Mouse (Mus musculus) intestine, embryonic 14.5 days (tissue): Measurements from ENCODE around the gene Grb10. TPM values are rescaled to one million over a fixed set of nuclear protein-coding genes. Genes with fewer than 3 reads are reported as not detected.

Experiments
- ATAC-seq: fragments of 200-750 bp; cut with Nextera tagmentation; replicated peaks from 2 replicates; pipeline ENCODE4 v1.8.0; 2017; ENCODE audit warnings: low read depth, moderate number of reproducible peaks, moderate TSS enrichment, moderate library complexity; ENCODE audit not compliant: low FRiP score, low TSS enrichment
- DNase-seq: peaks from one replicate; pipeline ENCODE4 v3.0.0-alpha.2; 2018; ENCODE audit warnings: low spot score
- H3K27ac ChIP-seq: fragments of 300-500 bp; sonication (generic); 2 replicates; pipeline ENCODE4 v1.5.1; 2014; ENCODE audit warnings: low read depth, mild to moderate bottlenecking, control low read depth
- H3K27me3 ChIP-seq: fragments of 300-500 bp; sonication (generic); replicated peaks from 2 replicates; pipeline ENCODE4 v1.6.1; 2014; ENCODE audit warnings: low read length, control low read depth; ENCODE audit not compliant: control insufficient read depth, insufficient read depth
- H3K36me3 ChIP-seq: fragments of 300-500 bp; sonication (generic); 2 replicates; pipeline ENCODE4 v1.6.1; 2014; ENCODE audit warnings: low read length, control low read depth; ENCODE audit not compliant: control insufficient read depth, insufficient read depth
- H3K4me1 ChIP-seq: fragments of 300-500 bp; sonication (generic); replicated peaks from 2 replicates; pipeline ENCODE4 v1.6.1; 2014; ENCODE audit warnings: low read length, control low read depth, mixed read lengths; ENCODE audit not compliant: control insufficient read depth, insufficient read depth
- H3K4me2 ChIP-seq: fragments of 300-500 bp; sonication (generic); 2 replicates; pipeline ENCODE4 v1.6.1; 2014; ENCODE audit warnings: low read length
- H3K4me3 ChIP-seq: fragments of 300-500 bp; sonication (generic); 2 replicates; pipeline ENCODE4 v1.5.1; 2014; ENCODE audit warnings: low read depth, low read length, control low read depth, mixed read lengths
- H3K9ac ChIP-seq: fragments of 300-500 bp; sonication (generic); 2 replicates; pipeline ENCODE4 v1.6.1; 2014; ENCODE audit warnings: mild to moderate bottlenecking, low read length
- H3K9me3 ChIP-seq: fragments of 300-500 bp; sonication (generic); 2 replicates; pipeline ENCODE4 v1.6.1; 2016; ENCODE audit warnings: low read length, control low read depth; ENCODE audit not compliant: control insufficient read depth
- WGBS: fragments of 180-500 bp; shearing (Covaris S2); extraction: QIAGEN DNeasy Blood & Tissue Kit; methylation state at CpG from one replicate; pipeline ENCODE4 v1.1.7; 2014; 5-methylcytosine and 5-hydroxymethylcytosine counted together
- polyA plus RNA-seq: library from polyadenylated mRNA; unstranded; fragments of >200 nt; fragmentation: Nextera tagmentation; extraction: Ambion mirVana; gene quantifications from 2 replicates; pipeline ENCODE4 v1.2.1, GENCODE M21; 2014

Gene Grb10
- polyA plus RNA-seq, 1 experiment from 2014 or later = 233 TPM

GRCm38 (mm10) chr11:12037075-12037686 is 1.3 kb downstream of the Grb10 start:
- 0 out of 2 replicates have a peak, but pooled peaks cover 9% of the 10 kb centered on the region for H3K36me3 ChIP-seq
- H3K4me1 ChIP-seq = no peaks in the 10 kb centered on the region
- peak overlapping the region; percentile 59 for H3K4me3 ChIP-seq
- H3K9me3 ChIP-seq = no peaks in the 10 kb centered on the region
- peak overlapping the region; percentile 89 for H3K27ac ChIP-seq
- WGBS = 2% methylated on average over 42 of the region's 93 CpGs
- H3K27me3 ChIP-seq = peaks cover 89% of the 10 kb centered on the region
- peak; percentile 87 for DNase-seq
- peak overlapping the region; percentile 93 for H3K9ac ChIP-seq
- ATAC-seq = peak; percentile 84
- H3K4me2 ChIP-seq = peak overlapping the region; percentile 36

GRCm38 (mm10) chr11:12035916-12036910 is 2.3 kb downstream of the Grb10 start:
- WGBS = 2% methylated on average over 65 of the region's 65 CpGs
- peak overlapping the region; percentile 63 for H3K4me2 ChIP-seq
- H3K4me1 ChIP-seq = no peaks in the 10 kb centered on the region
- peak overlapping the region; percentile 89 for H3K27ac ChIP-seq
- H3K27me3 ChIP-seq = peaks cover 88% of the 10 kb centered on the region
- peak; percentile 74 for DNase-seq
- peak; percentile 1 for ATAC-seq
- H3K36me3 ChIP-seq = 0 out of 2 replicates have a peak, but pooled peaks cover 9% of the 10 kb centered on the region
- no peaks in the 10 kb centered on the region for H3K9me3 ChIP-seq
- H3K9ac ChIP-seq = peak overlapping the region; percentile 93
- H3K4me3 ChIP-seq = peak overlapping the region; percentile 59

- Histone ChIP-seq H3K36me3 (0 out of 2 replicates have a peak, but pooled peaks cover 9% of the 10 kb centered on the region), H3K9ac (peak overlapping the region; percentile 93), H3K27ac (peak overlapping the region; percentile 89), H3K27me3 (peaks cover 88% of the 10 kb centered on the region), H3K4me1 (no peaks in the 10 kb centered on the region), H3K4me3 (peak overlapping the region; percentile 59), H3K4me2 (peak overlapping the region; percentile 63), H3K9me3 (no peaks in the 10 kb centered on the region)
- ATAC-seq = no peak
- DNase-seq = peak; percentile 69
- WGBS = 8% methylated on average over 12 of the region's 12 CpGs
These were observed 3.2 kb downstream of the Grb10 start for GRCm38 (mm10) chr11:12035324-12035723.

- ATAC-seq = no peak
- peak overlapping the region; percentile 89 for H3K27ac ChIP-seq
- peak overlapping the region; percentile 93 for H3K9ac ChIP-seq
These were observed 3.7 kb downstream of the Grb10 start for GRCm38 (mm10) chr11:12034781-12035180.

GRCm38 (mm10) chr11:12034371-12034770 is 4.1 kb downstream of the Grb10 start:
- 0 out of 2 replicates have a peak, but pooled peaks cover 14% of the 10 kb centered on the region for H3K36me3 ChIP-seq
- ATAC-seq (no peak), DNase-seq (peak; percentile 64)
- peak overlapping the region; percentile 59 for H3K4me3 ChIP-seq
- peaks cover 88% of the 10 kb centered on the region for H3K27me3 ChIP-seq
- no peaks in the 10 kb centered on the region for H3K4me1 ChIP-seq
- H3K4me2 ChIP-seq = peak overlapping the region; percentile 63
- 32% methylated on average over 5 of the region's 5 CpGs for WGBS
- H3K27ac ChIP-seq = peak overlapping the region; percentile 89
- peaks cover under 1% of the 10 kb centered on the region; the same call in 1 of the 2 replicates for H3K9me3 ChIP-seq
- peak overlapping the region; percentile 93 for H3K9ac ChIP-seq

More at GRCm38 (mm10) chr11:12034781-12035180, 3.7 kb downstream of the Grb10 start:
- peak; percentile 66 for DNase-seq
- Histone ChIP-seq H3K4me2 (peak overlapping the region; percentile 63), H3K27me3 (peaks cover 88% of the 10 kb centered on the region), H3K36me3 (0 out of 2 replicates have a peak, but pooled peaks cover 11% of the 10 kb centered on the region), H3K9me3 (no peaks in the 10 kb centered on the region), H3K4me1 (no peaks in the 10 kb centered on the region), H3K4me3 (peak overlapping the region; percentile 59)
- 36% methylated on average over 4 of the region's 4 CpGs for WGBS

- H3K4me2 ChIP-seq = peak overlapping the region; percentile 63
- H3K36me3 ChIP-seq = peaks cover 26% of the 10 kb centered on the region; the same call in 1 of the 2 replicates
- no peak for ATAC-seq
- H3K27me3 ChIP-seq = peaks cover 91% of the 10 kb centered on the region
- H3K9me3 ChIP-seq = peaks cover 8% of the 10 kb centered on the region
- H3K9ac ChIP-seq = peak overlapping the region; percentile 93
- WGBS = 30% methylated on average over 5 of the region's 5 CpGs
- H3K27ac ChIP-seq = peak overlapping the region; percentile 29
- DNase-seq = no peak
- H3K4me3 ChIP-seq = peak overlapping the region; percentile 59
- H3K4me1 ChIP-seq = no peaks in the 10 kb centered on the region
These were observed 5.7 kb downstream of the Grb10 start for GRCm38 (mm10) chr11:12032831-12033230.

GRCm38 (mm10) chr11:12026638-12027037 is 11.8 kb downstream of the Grb10 start:
- WGBS = 68% methylated on average over 17 of the region's 17 CpGs

More at GRCm38 (mm10) chr11:12026638-12027037, 11.8 kb downstream of the Grb10 start:
- H3K27me3 ChIP-seq = peaks cover 87% of the 10 kb centered on the region
- no peaks in the 10 kb centered on the region for H3K4me1 ChIP-seq
- 0 out of 2 replicates have a peak overlapping the region, but pooled peaks have one; percentile 4 for H3K4me3 ChIP-seq
- H3K36me3 ChIP-seq = peaks cover 51% of the 10 kb centered on the region
- H3K27ac ChIP-seq = no peak overlapping the region
- H3K4me2 ChIP-seq = 0 out of 2 replicates have a peak overlapping the region, but pooled peaks have one; percentile 30
- ATAC-seq (no peak; the same call in 1 of the 2 replicates), DNase-seq (no peak)
- peaks cover 43% of the 10 kb centered on the region for H3K9me3 ChIP-seq
- H3K9ac ChIP-seq = no peak overlapping the region
